Mouse (Mus musculus): ENCODE results near the gene Upp2.

DNA sequence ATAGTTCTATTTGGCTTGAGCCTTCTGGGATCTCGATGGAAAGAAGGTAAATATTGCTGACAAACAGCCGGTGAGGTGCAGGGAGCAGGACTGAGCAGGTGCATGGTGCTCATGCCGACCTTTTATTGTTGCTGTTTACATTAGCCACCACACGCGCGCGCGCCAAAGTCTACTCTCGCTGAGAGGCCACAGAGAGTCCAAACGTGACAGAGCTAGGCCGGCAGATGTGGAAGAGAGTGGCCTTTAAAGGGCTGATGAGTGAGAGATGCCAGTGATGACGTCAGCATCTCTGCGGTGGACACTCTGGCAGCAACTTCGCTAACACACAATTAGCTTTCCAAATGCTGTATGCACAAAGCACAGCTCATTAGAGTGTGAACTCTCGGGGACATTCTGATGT, 227.4 kb downstream of the Upp2 start:
- no peak for TF ChIP-seq CTCF (IDR thresholded peaks at IDR 0.05; ENCODE audit: extremely low read depth, insufficient read depth, low read length)
- no peak for TF ChIP-seq POLR2A (IDR thresholded peaks at IDR 0.05; ENCODE audit: extremely low read depth, insufficient read depth, low read length)

Data from cortical plate, adult 2 months (tissue).